Mouse (Mus musculus): ENCODE results near the gene Slc12a4. TPM values are rescaled to one million over a fixed set of nuclear protein-coding genes. Genes with fewer than 3 reads are reported as not detected.

Gene Slc12a4
- total and polyA plus RNA-seq, 3 experiments, result 4.4 to 8.7 (median 6.6) TPM

GRCm38 (mm10) chr8:105897801-105898480, 68.0 kb downstream of the Slc12a4 start:
- Histone ChIP-seq H3K27me3 (ENCODE audit: insufficient read depth, low read length) (no peaks in the 10 kb centered on the region), H3K4me1 (ENCODE audit: insufficient read depth, low read depth, low read length) (peaks cover 12% of the 10 kb centered on the region), H3K4me3 (ENCODE audit: low read depth, low read length) (no peak overlapping the region), H3K36me3 (replicated peaks) (peaks cover 44% of the 10 kb centered on the region), H3K9me3 (replicated peaks) (no peaks in the 10 kb centered on the region)
- TF ChIP-seq CTCF (IDR thresholded peaks at IDR 0.05; ENCODE audit: low read depth, low read length) (no peak), POLR2AphosphoS5 (IDR thresholded peaks at IDR 0.05; ENCODE audit: insufficient replicate concordance, low read depth, low read length) (no peak), TAL1 (conservative IDR thresholded peaks at IDR 0.05; ENCODE audit: low read depth, low read length) (no peak), GATA2 (IDR thresholded peaks at IDR 0.05; ENCODE audit: borderline replicate concordance, low read depth, low read length) (no peak), GATA1 (IDR thresholded peaks at IDR 0.05; ENCODE audit: borderline replicate concordance, low read length) (no peak)
- ATAC-seq (ENCODE audit: extremely low read depth, insufficient number of reproducible peaks, low FRiP score, poor library complexity, severe bottlenecking), result no peak
- no peak for DNase-seq (ENCODE audit: low spot score)

Other genes with a start within 250 kb of the Slc12a4 start
Only the 20 nearest of the 22 such genes appear.
- 0.92 and 4.4 TPM in 2 replicates for gene Gfod2, start 207.4 kb downstream of the Slc12a4 start, total RNA-seq (2014; fragmentation: Nextera tagmentation)
- gene Gfod2, start 207.4 kb downstream of the Slc12a4 start, total RNA-seq (2017), result 1.8 and 4.9 TPM in 2 replicates
- 2.6 and 3.0 TPM in 2 replicates for gene Gfod2, start 207.4 kb downstream of the Slc12a4 start, polyA plus RNA-seq (2012)
- gene Ranbp10, start 138.7 kb downstream of the Slc12a4 start, total RNA-seq (2014; fragmentation: Nextera tagmentation), result 35.6 and 114 TPM in 2 replicates
- gene Ranbp10, start 138.7 kb downstream of the Slc12a4 start, total RNA-seq (2017), result 12.5 and 14.3 TPM in 2 replicates
- gene Ranbp10, start 138.7 kb downstream of the Slc12a4 start, polyA plus RNA-seq (2012), result 22.1 and 29.3 TPM in 2 replicates
- not detected in 2 replicates for gene Tsnaxip1, start 138.4 kb downstream of the Slc12a4 start, total RNA-seq (2014; fragmentation: Nextera tagmentation)
- gene Tsnaxip1, start 138.4 kb downstream of the Slc12a4 start, total RNA-seq (2017), result 0.06 and 0.16 TPM in 2 replicates
- not detected in 2 replicates for gene Tsnaxip1, start 138.4 kb downstream of the Slc12a4 start, polyA plus RNA-seq (2012)
- gene Cenpt, start 112.8 kb downstream of the Slc12a4 start, total RNA-seq (2014; fragmentation: Nextera tagmentation), result 25.2 and 31.4 TPM in 2 replicates
- gene Cenpt, start 112.8 kb downstream of the Slc12a4 start, total RNA-seq (2017), result 14.4 and 14.6 TPM in 2 replicates
- gene Cenpt, start 112.8 kb downstream of the Slc12a4 start, polyA plus RNA-seq (2012), result 12.7 and 12.9 TPM in 2 replicates
- 18.1 and 22.5 TPM in 2 replicates for gene Thap11, start 111.0 kb downstream of the Slc12a4 start, total RNA-seq (2014; fragmentation: Nextera tagmentation)
- 35.8 and 42.5 TPM in 2 replicates for gene Thap11, start 111.0 kb downstream of the Slc12a4 start, total RNA-seq (2017)
- gene Thap11, start 111.0 kb downstream of the Slc12a4 start, polyA plus RNA-seq (2012), result 31.7 and 34.2 TPM in 2 replicates
- 378 and 465 TPM in 2 replicates for gene Nutf2, start 105.5 kb downstream of the Slc12a4 start, total RNA-seq (2014; fragmentation: Nextera tagmentation)
- gene Nutf2, start 105.5 kb downstream of the Slc12a4 start, total RNA-seq (2017), result 87.1 and 116 TPM in 2 replicates
- 284 and 322 TPM in 2 replicates for gene Nutf2, start 105.5 kb downstream of the Slc12a4 start, polyA plus RNA-seq (2012)
- gene Edc4, start 85.2 kb downstream of the Slc12a4 start, total RNA-seq (2014; fragmentation: Nextera tagmentation), result 32.7 and 53.4 TPM in 2 replicates
- gene Edc4, start 85.2 kb downstream of the Slc12a4 start, total RNA-seq (2017), result 39.7 and 43.0 TPM in 2 replicates
- 27.4 and 29.7 TPM in 2 replicates for gene Edc4, start 85.2 kb downstream of the Slc12a4 start, polyA plus RNA-seq (2012)
- not detected in 2 replicates for gene Nrn1l, start 72.5 kb downstream of the Slc12a4 start, total RNA-seq (2014; fragmentation: Nextera tagmentation)
- 0.38 TPM in 1 of 2 replicates, not detected in the other for gene Nrn1l, start 72.5 kb downstream of the Slc12a4 start, total RNA-seq (2017)
- gene Nrn1l, start 72.5 kb downstream of the Slc12a4 start, polyA plus RNA-seq (2012), result 1.5 and 1.8 TPM in 2 replicates
- gene Pskh1, start 65.7 kb downstream of the Slc12a4 start, total RNA-seq (2014; fragmentation: Nextera tagmentation), result 26.1 and 32.1 TPM in 2 replicates
- gene Pskh1, start 65.7 kb downstream of the Slc12a4 start, total RNA-seq (2017), result 21.3 and 22.7 TPM in 2 replicates
- gene Pskh1, start 65.7 kb downstream of the Slc12a4 start, polyA plus RNA-seq (2012), result 13.1 and 19.5 TPM in 2 replicates
- gene Ctrl, start 32.2 kb downstream of the Slc12a4 start, total RNA-seq (2014; fragmentation: Nextera tagmentation), result not detected in 2 replicates
- 0.38 and 1.1 TPM in 2 replicates for gene Ctrl, start 32.2 kb downstream of the Slc12a4 start, total RNA-seq (2017)
- gene Ctrl, start 32.2 kb downstream of the Slc12a4 start, polyA plus RNA-seq (2012), result 0.14 TPM in 1 of 2 replicates, not detected in the other
- 14.4 and 16.3 TPM in 2 replicates for gene Psmb10, start 27.7 kb downstream of the Slc12a4 start, total RNA-seq (2014; fragmentation: Nextera tagmentation)
- gene Psmb10, start 27.7 kb downstream of the Slc12a4 start, total RNA-seq (2017), result 15.3 and 19.7 TPM in 2 replicates
- 125 and 148 TPM in 2 replicates for gene Psmb10, start 27.7 kb downstream of the Slc12a4 start, polyA plus RNA-seq (2012)
- 0.92 TPM in 1 of 2 replicates, not detected in the other for gene Lcat, start 22.7 kb downstream of the Slc12a4 start, total RNA-seq (2014; fragmentation: Nextera tagmentation)
- 0.17 and 0.22 TPM in 2 replicates for gene Lcat, start 22.7 kb downstream of the Slc12a4 start, total RNA-seq (2017)
- gene Lcat, start 22.7 kb downstream of the Slc12a4 start, polyA plus RNA-seq (2012), result 0.29 and 0.40 TPM in 2 replicates
- not detected in 2 replicates for gene Dpep3, start 13.3 kb upstream of the Slc12a4 start, total RNA-seq (2014; fragmentation: Nextera tagmentation)
- 0.05 TPM in 1 of 2 replicates, not detected in the other for gene Dpep3, start 13.3 kb upstream of the Slc12a4 start, total RNA-seq (2017)
- gene Dpep3, start 13.3 kb upstream of the Slc12a4 start, polyA plus RNA-seq (2012), result not detected in 2 replicates
- 20.9 and 21.7 TPM in 2 replicates for gene Dus2, start 25.2 kb upstream of the Slc12a4 start, total RNA-seq (2014; fragmentation: Nextera tagmentation)
- gene Dus2, start 25.2 kb upstream of the Slc12a4 start, total RNA-seq (2017), result 14.2 and 18.3 TPM in 2 replicates
- gene Dus2, start 25.2 kb upstream of the Slc12a4 start, polyA plus RNA-seq (2012), result 3.6 and 3.9 TPM in 2 replicates
- not detected in 2 replicates for gene Dpep2nb, start 39.9 kb upstream of the Slc12a4 start, total RNA-seq (2014; fragmentation: Nextera tagmentation)
- 0.16 TPM in 1 of 2 replicates, not detected in the other for gene Dpep2nb, start 39.9 kb upstream of the Slc12a4 start, total RNA-seq (2017)
- gene Dpep2nb, start 39.9 kb upstream of the Slc12a4 start, polyA plus RNA-seq (2012), result not detected in 2 replicates
- 9.9 TPM in 2 replicates for gene Ddx28, start 45.8 kb upstream of the Slc12a4 start, total RNA-seq (2014; fragmentation: Nextera tagmentation)
- 18.6 and 19.4 TPM in 2 replicates for gene Ddx28, start 45.8 kb upstream of the Slc12a4 start, total RNA-seq (2017)
- 22.6 and 26.0 TPM in 2 replicates for gene Ddx28, start 45.8 kb upstream of the Slc12a4 start, polyA plus RNA-seq (2012)
- 189 and 192 TPM in 2 replicates for gene Nfatc3, start 92.7 kb upstream of the Slc12a4 start, total RNA-seq (2014; fragmentation: Nextera tagmentation)
- 29.6 and 31.0 TPM in 2 replicates for gene Nfatc3, start 92.7 kb upstream of the Slc12a4 start, total RNA-seq (2017)
- gene Nfatc3, start 92.7 kb upstream of the Slc12a4 start, polyA plus RNA-seq (2012), result 13.0 and 15.0 TPM in 2 replicates
- gene Esrp2, start 170.9 kb upstream of the Slc12a4 start, total RNA-seq (2014; fragmentation: Nextera tagmentation), result not detected in 2 replicates
- gene Esrp2, start 170.9 kb upstream of the Slc12a4 start, total RNA-seq (2017), result 0.06 TPM in 1 of 2 replicates, not detected in the other
- not detected in 2 replicates for gene Esrp2, start 170.9 kb upstream of the Slc12a4 start, polyA plus RNA-seq (2012)
- gene Pla2g15, start 184.3 kb upstream of the Slc12a4 start, total RNA-seq (2014; fragmentation: Nextera tagmentation), result 0.83 TPM in 1 of 2 replicates, not detected in the other
- 0.55 and 1.5 TPM in 2 replicates for gene Pla2g15, start 184.3 kb upstream of the Slc12a4 start, total RNA-seq (2017)
- 0.29 and 0.39 TPM in 2 replicates for gene Pla2g15, start 184.3 kb upstream of the Slc12a4 start, polyA plus RNA-seq (2012)
- 6.6 and 7.1 TPM in 2 replicates for gene Slc7a6, start 202.8 kb upstream of the Slc12a4 start, total RNA-seq (2014; fragmentation: Nextera tagmentation)
- 4.1 TPM in 2 replicates for gene Slc7a6, start 202.8 kb upstream of the Slc12a4 start, total RNA-seq (2017)
- gene Slc7a6, start 202.8 kb upstream of the Slc12a4 start, polyA plus RNA-seq (2012), result 1.0 and 1.3 TPM in 2 replicates